Mouse (Mus musculus): ENCODE measurements around the gene Rnase11. TPM values are rescaled to one million over a fixed set of nuclear protein-coding genes. Genes with fewer than 3 reads are reported as not detected.
"Not testable (repeated sequence)": the region's sequence is repeated elsewhere in the genome, so short reads cannot be mapped to it uniquely, and the experiment has no call there.

Gene Rnase11
- total RNA-seq, 2 experiments from 2014 or later, result not detected

DNA sequence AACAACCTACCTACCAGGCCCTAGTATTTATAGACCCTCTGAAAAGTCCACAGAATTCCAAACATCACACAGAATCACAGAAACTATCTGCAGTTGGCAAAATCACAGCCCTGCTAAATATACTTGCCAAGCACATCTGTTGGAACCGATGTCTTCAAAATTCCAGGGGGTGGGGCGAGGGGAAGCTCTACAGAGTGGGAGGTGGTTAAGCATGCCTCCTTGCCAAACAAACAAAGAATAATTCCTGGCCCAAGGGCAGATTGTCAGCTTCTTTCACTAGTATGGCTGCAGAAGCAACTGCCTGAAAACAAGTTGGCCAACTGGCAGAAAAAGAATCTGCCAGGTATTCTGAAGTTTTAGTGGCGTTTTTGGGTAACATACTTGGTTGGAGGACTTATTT lies 32.7 kb downstream of the Rnase11 start:
- intact Hi-C loops (cut with DNase I), result no loop called here
- peak; percentile 23 to 56 for DNase-seq

- intact Hi-C loops (cut with DNase I), result no loop called here
Measured at GRCm38 (mm10) chr14:51015780-51016179, 34.2 kb downstream of the Rnase11 start.

DNA sequence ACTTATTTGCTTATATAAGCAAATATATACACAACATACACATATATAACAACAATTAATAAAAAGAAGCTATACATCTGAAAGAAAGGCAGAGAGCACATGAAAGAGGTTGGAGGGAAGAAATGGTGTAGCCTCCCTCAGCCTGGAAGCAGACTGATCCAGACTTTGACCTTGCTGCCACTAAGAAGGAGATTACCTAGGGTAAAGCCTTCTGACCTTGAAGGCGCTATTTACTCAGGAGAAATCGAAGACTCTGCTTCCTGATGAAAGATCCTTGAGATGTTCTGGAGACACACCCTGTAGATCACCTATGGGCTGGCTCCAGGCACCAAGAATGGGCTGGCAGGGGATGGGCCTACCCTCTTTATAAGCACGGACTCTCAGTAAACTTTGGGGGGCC lies 35.2 kb downstream of the Rnase11 start:
- DNase-seq; intact Hi-C loops (cut with DNase I): not testable (repeated sequence)

More at GRCm38 (mm10) chr14:51015780-51016179, 34.2 kb downstream of the Rnase11 start:
- no peak for DNase-seq

GRCm38 (mm10) chr14:51009572-51009971 lies 40.4 kb downstream of the Rnase11 start:
- intact Hi-C loops (cut with DNase I), result no loop called here
- DNase-seq, result no peak

- peak in 1 of 2 experiments; percentile 6 for DNase-seq
- intact Hi-C loops (cut with DNase I), result no loop called here
Measured at GRCm38 (mm10) chr14:51008781-51009180, 41.2 kb downstream of the Rnase11 start.

- intact Hi-C loops (cut with DNase I), result no loop called here
- DNase-seq, result peak; percentile 64 to 73
Measured at GRCm38 (mm10) chr14:51007914-51008713, 41.8 kb downstream of the Rnase11 start.

DNA sequence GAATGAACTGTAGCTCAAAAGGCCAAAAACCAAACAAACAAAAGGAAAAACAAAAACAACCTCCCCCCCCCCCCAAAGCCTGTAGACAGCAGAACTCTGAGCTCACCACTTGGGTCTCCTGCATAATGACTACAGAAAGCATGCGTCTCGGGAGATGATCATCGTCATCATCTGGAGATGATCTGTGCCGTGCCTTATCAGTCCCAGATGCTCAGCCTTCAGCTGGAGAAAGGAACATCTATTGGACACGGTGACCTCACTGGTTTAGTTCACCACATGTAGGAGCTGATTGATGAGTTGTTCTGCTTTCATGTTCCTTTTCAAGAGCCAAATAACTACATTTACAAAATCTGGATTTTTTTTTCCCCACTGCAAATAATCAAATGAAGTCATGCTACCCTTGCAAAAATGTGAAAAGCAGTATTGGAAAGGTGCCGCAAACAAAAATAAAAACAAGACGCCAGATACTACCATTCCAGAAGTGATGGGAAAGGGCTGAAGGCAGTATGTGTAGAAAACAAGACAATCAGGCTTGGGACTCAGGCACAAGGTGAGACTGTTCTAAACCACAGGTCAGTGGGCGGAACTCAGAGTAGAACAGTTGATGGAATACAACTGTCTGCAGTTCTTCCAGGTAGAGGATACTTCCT lies 42.7 kb downstream of the Rnase11 start, which contains the start of gene Rnase10:
Gene Rnase10, plus strand, starts transcription at position 600 of the 650 bp plus-strand sequence.
- no peak for DNase-seq
- intact Hi-C loops (cut with DNase I), result no loop called here

Other genes with a start within 250 kb of the Rnase11 start
- gene Ccnb1ip1, start 242.4 kb downstream of the Rnase11 start, total RNA-seq (2021), result not detected
- 10 to 100 TPM; 13.3 to 14.1 TPM for gene Parp2, start 242.3 kb downstream of the Rnase11 start, total RNA-seq (2021)
- gene Tep1, start 179.6 kb downstream of the Rnase11 start, total RNA-seq (2021), result 10 to 100 TPM; 10.4 to 15.5 TPM
- gene Klhl33, start 152.7 kb downstream of the Rnase11 start, total RNA-seq (2021), result 10 to 100 TPM; 14.5 to 22.5 TPM
- gene Osgep, start 125.3 kb downstream of the Rnase11 start, total RNA-seq (2021), result 10 to 100 TPM; 59.4 to 63.9 TPM
- 10 to 100 TPM; 26.3 to 29.4 TPM for gene Apex1, start 125.2 kb downstream of the Rnase11 start, total RNA-seq (2021)
- 10 to 100 TPM; 19.2 to 21.8 TPM for gene Pip4p1, start 119.3 kb downstream of the Rnase11 start, total RNA-seq (2021)
- gene Pnp, start 119.1 kb downstream of the Rnase11 start, total RNA-seq (2021), result 10 to 100 TPM; 15.6 to 17.3 TPM
- 10 to 100 TPM; 11.1 to 13.0 TPM for gene Gm49342, start 105.6 kb downstream of the Rnase11 start, total RNA-seq (2021)
- gene Pnp2, start 94.2 kb downstream of the Rnase11 start, total RNA-seq (2021), result 1 to 10 TPM in 1 of 2 experiments, under 1 TPM in 1; 0.39 to 1.2 TPM
- gene Rnase10, start 42.4 kb downstream of the Rnase11 start, total RNA-seq (2021), result under 1 TPM in 1 of 2 experiments, not detected in 1; 0.22 TPM
- gene Rnase9, start 8.3 kb downstream of the Rnase11 start, total RNA-seq (2021), result not detected
- not detected for gene Rnase12, start 7.5 kb upstream of the Rnase11 start, total RNA-seq (2021)
- not detected for gene Olfr750, start 24.3 kb upstream of the Rnase11 start, total RNA-seq (2021)
- 10 to 100 TPM; 45.7 to 58.6 TPM for gene Rnase4, start 40.9 kb upstream of the Rnase11 start, total RNA-seq (2021)
- 1 to 10 TPM; 5.8 to 6.5 TPM for gene Ang, start 41.0 kb upstream of the Rnase11 start, total RNA-seq (2021)
- gene Eddm3b, start 64.3 kb upstream of the Rnase11 start, total RNA-seq (2021), result not detected
- 1 to 10 TPM in 1 of 2 experiments, under 1 TPM in 1; 0.43 to 1.1 TPM for gene Rnase6, start 73.7 kb upstream of the Rnase11 start, total RNA-seq (2021)
- not detected for gene Rnase1, start 96.6 kb upstream of the Rnase11 start, total RNA-seq (2021)
- gene Rnase2b, start 112.1 kb upstream of the Rnase11 start, total RNA-seq (2021), result not detected
- gene Ang2, start 149.0 kb upstream of the Rnase11 start, total RNA-seq (2021), result not detected
- not detected for gene Ear14, start 153.2 kb upstream of the Rnase11 start, total RNA-seq (2021)
- not detected for gene Rnase2a, start 205.9 kb upstream of the Rnase11 start, total RNA-seq (2021)

All from heart, postnatal 14 days (tissue).